Mouse (Mus musculus): ENCODE data around the gene Abi3bp. TPM values are rescaled to one million over a fixed set of nuclear protein-coding genes. Genes with fewer than 3 reads are reported as not detected.

The Abi3bp gene
- total and polyA plus RNA-seq, 3 experiments, result 0.03 TPM; not detected in 2

- H3K27me3 ChIP-seq (ENCODE audit: control insufficient read depth in 1 of 2, insufficient read depth in 2 of 2, low read length in 2 of 2), result no peaks in the 10 kb centered on the region; a peak in 1 of 4 replicates
- TF ChIP-seq MEF2A (IDR thresholded peaks at IDR 0.05; ENCODE audit: extremely low read depth, insufficient replicate concordance, low read depth, low read length, poor library complexity, severe bottlenecking) (no peak), GABPA (IDR thresholded peaks at IDR 0.05; ENCODE audit: low read depth, low read length) (no peak), TBP (IDR thresholded peaks at IDR 0.05; ENCODE audit: low read depth, low read length) (no peak), RCOR1 (IDR thresholded peaks at IDR 0.05; ENCODE audit: low read depth, low read length) (no peak), TCF12 (IDR thresholded peaks at IDR 0.05; ENCODE audit: low read depth, low read length) (no peak), E2F4 (IDR thresholded peaks at IDR 0.05; ENCODE audit: borderline replicate concordance, low read depth, low read length) (no peak), KAT2A (conservative IDR thresholded peaks at IDR 0.05; ENCODE audit: low read depth, low read length) (no peak), SIN3A (IDR thresholded peaks at IDR 0.05; ENCODE audit: low read length) (no peak), MAX (IDR thresholded peaks at IDR 0.05; ENCODE audit: low read length) (no peak), CTCF (IDR thresholded peaks at IDR 0.05 in 2 of 3, conservative IDR thresholded peaks at IDR 0.05 in 1 of 3; ENCODE audit: control insufficient read depth in 1 of 3, insufficient read depth in 1 of 3, low read depth in 2 of 3, low read length in 3 of 3, poor library complexity in 1 of 3, severe bottlenecking in 1 of 3) (no peak), TAL1 (IDR thresholded peaks at IDR 0.05; ENCODE audit: low read length) (no peak), GATA1 (IDR thresholded peaks at IDR 0.05; ENCODE audit: low read depth, low read length) (no peak), MYC (IDR thresholded peaks at IDR 0.05; ENCODE audit: low read depth, low read length) (no peak), SMC3 (IDR thresholded peaks at IDR 0.05; ENCODE audit: low read depth, low read length) (no peak), ETS1 (IDR thresholded peaks at IDR 0.05; ENCODE audit: low read depth, low read length) (no peak), POLR2AphosphoS5 (IDR thresholded peaks at IDR 0.05; ENCODE audit: borderline replicate concordance, low read depth, low read length) (no peak), ZMIZ1 (IDR thresholded peaks at IDR 0.05; ENCODE audit: low read depth, low read length) (no peak), HCFC1 (IDR thresholded peaks at IDR 0.05; ENCODE audit: low read depth, low read length) (no peak), MAFK (IDR thresholded peaks at IDR 0.05; ENCODE audit: borderline replicate concordance, low read depth, low read length) (no peak)
- H3K4me1 ChIP-seq (ENCODE audit: control insufficient read depth in 1 of 2, insufficient read depth in 2 of 2, low read length in 2 of 2), result no peaks in the 10 kb centered on the region
- no peak overlapping the region for H3K27ac ChIP-seq (ENCODE audit: control insufficient read depth, low read depth, low read length)
- no peaks in the 10 kb centered on the region for H3K36me3 ChIP-seq (ENCODE audit: control insufficient read depth in 1 of 2, insufficient read depth in 2 of 2, low read length in 2 of 2)
- H3K9me3 ChIP-seq (replicated peaks; ENCODE audit: insufficient read depth, low read length), result no peaks in the 10 kb centered on the region
- no peaks in the 10 kb centered on the region for H3K79me2 ChIP-seq (ENCODE audit: control insufficient read depth, insufficient read depth, low read length, poor library complexity)
- no peak overlapping the region for H3K9ac ChIP-seq (ENCODE audit: control insufficient read depth, low read depth, low read length, poor library complexity, severe bottlenecking)
- no peak overlapping the region for H3K4me3 ChIP-seq (ENCODE audit: control insufficient read depth in 1 of 2, insufficient read depth in 1 of 2, low read depth in 2 of 2, low read length in 2 of 2)
- peak; percentile 8 for DNase-seq (ENCODE audit: low read depth, low spot score)
Measured at GRCm38 (mm10) chr16:56495266-56495665, 17.6 kb downstream of the Abi3bp start.

DNA sequence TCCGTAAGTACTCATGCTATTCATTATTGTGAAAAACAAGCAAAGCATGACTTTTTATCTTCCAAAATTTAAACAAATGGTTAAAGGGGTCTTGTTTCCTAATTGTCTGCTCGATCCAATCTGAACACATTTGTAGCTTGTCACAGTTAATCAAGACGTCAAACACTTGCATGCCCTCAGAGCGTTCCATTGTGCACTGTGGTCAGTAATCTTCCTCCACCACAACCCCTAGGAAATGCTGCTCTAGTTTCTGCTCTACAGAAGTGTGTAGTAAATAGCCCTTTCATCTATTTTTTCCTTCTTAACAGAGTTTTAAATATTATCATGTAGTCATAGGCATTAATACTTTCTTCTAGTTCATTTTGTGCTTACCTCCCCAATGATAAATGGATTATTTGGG is 19.1 kb downstream of the Abi3bp start:
- no peaks in the 10 kb centered on the region for H3K9me3 ChIP-seq (replicated peaks; ENCODE audit: insufficient read depth, low read length)
- H3K36me3 ChIP-seq (ENCODE audit: control insufficient read depth in 1 of 2, insufficient read depth in 2 of 2, low read length in 2 of 2), result no peaks in the 10 kb centered on the region
- no peaks in the 10 kb centered on the region for H3K4me1 ChIP-seq (ENCODE audit: control insufficient read depth in 1 of 2, insufficient read depth in 2 of 2, low read length in 2 of 2)
- H3K9ac ChIP-seq (ENCODE audit: control insufficient read depth, low read depth, low read length, poor library complexity, severe bottlenecking), result no peak overlapping the region
- no peak for TF ChIP-seq CHD2 (IDR thresholded peaks at IDR 0.05; ENCODE audit: low read length)
- H3K4me3 ChIP-seq (ENCODE audit: control insufficient read depth in 1 of 2, insufficient read depth in 1 of 2, low read depth in 2 of 2, low read length in 2 of 2), result no peak overlapping the region
- H3K27ac ChIP-seq (ENCODE audit: control insufficient read depth, low read depth, low read length), result no peak overlapping the region
- no peak for DNase-seq (ENCODE audit: low read depth, low spot score)
- H3K79me2 ChIP-seq (ENCODE audit: control insufficient read depth, insufficient read depth, low read length, poor library complexity), result no peaks in the 10 kb centered on the region
- H3K27me3 ChIP-seq (ENCODE audit: control insufficient read depth in 1 of 2, insufficient read depth in 2 of 2, low read length in 2 of 2), result no peaks in the 10 kb centered on the region; a peak in 1 of 4 replicates
